Mouse (Mus musculus) testis, adult 2 months (tissue): Measurements from ENCODE around the gene Ugt1a10. TPM values are rescaled to one million over a fixed set of nuclear protein-coding genes. Genes with fewer than 3 reads are reported as not detected.
"Not testable (repeated sequence)": the region's sequence is repeated elsewhere in the genome, so short reads cannot be mapped to it uniquely, and the experiment has no call there.

Experiments used
- H3K27ac ChIP-seq: fragments of 200-500 bp; 2 replicates; pipeline ENCODE4 v1.5.1; 2012; ENCODE audit warnings: low read depth, low read length; ENCODE audit not compliant: control insufficient read depth, insufficient read depth
- H3K27me3 ChIP-seq: fragments of 200-500 bp; 2 replicates; pipeline ENCODE4 v1.6.1; 2012; ENCODE audit warnings: mild to moderate bottlenecking, low read length, moderate library complexity; ENCODE audit not compliant: control insufficient read depth, insufficient read depth
- H3K36me3 ChIP-seq: fragments of 200-500 bp; 2 replicates; pipeline ENCODE4 v1.6.1; 2012; ENCODE audit warnings: mild to moderate bottlenecking, low read length; ENCODE audit not compliant: control insufficient read depth, insufficient read depth
- H3K4me1 ChIP-seq: fragments of 200-500 bp; 2 replicates; pipeline ENCODE4 v1.6.1; 2012; ENCODE audit warnings: low read length; ENCODE audit not compliant: control insufficient read depth, insufficient read depth
- H3K4me3 ChIP-seq: fragments of 200-500 bp; 2 replicates; pipeline ENCODE4 v1.5.1; 2012; ENCODE audit warnings: low read depth, mild to moderate bottlenecking, low read length, moderate library complexity, mixed read lengths; ENCODE audit not compliant: control insufficient read depth
- CTCF ChIP-seq: fragments of 200-500 bp; IDR thresholded peaks from 2 replicates; pipeline ENCODE4 v1.5.1; 2012; ENCODE audit warnings: low read depth, mild to moderate bottlenecking, inconsistent platforms, low read length, moderate library complexity; ENCODE audit not compliant: control insufficient read depth, insufficient read depth, insufficient replicate concordance
- POLR2A ChIP-seq: fragments of 200-500 bp; IDR thresholded peaks from 2 replicates; pipeline ENCODE4 v1.6.1; 2012; ENCODE audit warnings: low read depth, mild to moderate bottlenecking, inconsistent platforms, low read length, moderate library complexity; ENCODE audit not compliant: control insufficient read depth
- polyA plus RNA-seq: library from polyadenylated mRNA; depleted of rRNA; stranded (reverse); fragments of >200 nt; gene quantifications from 2 replicates; pipeline ENCODE4 v1.2.3, GENCODE M21; 2012

Ugt1a10 gene
- polyA plus RNA-seq, 1 experiment, result not detected

DNA sequence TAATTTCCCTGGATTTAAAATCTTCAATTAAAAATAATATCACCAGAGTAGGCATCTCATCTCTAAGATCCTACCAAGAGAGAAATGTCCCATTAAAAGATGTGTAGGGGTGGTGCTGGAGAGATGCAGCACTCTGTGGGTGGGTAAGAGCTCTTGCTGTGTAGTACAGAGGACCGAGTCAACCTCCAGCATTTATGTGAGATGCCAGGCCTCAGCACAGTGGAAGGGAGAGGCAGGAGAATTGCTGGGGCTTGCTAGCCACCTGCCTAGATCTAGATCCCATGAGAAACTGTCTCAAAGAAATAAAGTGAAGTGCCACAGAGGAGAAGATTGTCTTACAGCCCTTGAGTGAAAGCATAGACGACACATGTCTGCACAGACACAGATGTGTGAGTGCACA lies 161.4 kb downstream of the Ugt1a10 start:
- H3K27me3 ChIP-seq, result no peaks in the 10 kb centered on the region
- TF ChIP-seq POLR2A, result no peak
- TF ChIP-seq CTCF, result no peak
- H3K27ac ChIP-seq, result no peak overlapping the region
- H3K4me1 ChIP-seq, result no peaks in the 10 kb centered on the region
- no peak overlapping the region for H3K4me3 ChIP-seq
- H3K36me3 ChIP-seq, result no peaks in the 10 kb centered on the region

GRCm38 (mm10) chr1:88217144-88217543 lies 162.0 kb downstream of the Ugt1a10 start:
- Histone ChIP-seq H3K27ac (no peak overlapping the region), H3K4me1 (no peaks in the 10 kb centered on the region), H3K4me3 (no peak overlapping the region), H3K36me3 (no peaks in the 10 kb centered on the region), H3K27me3 (no peaks in the 10 kb centered on the region)
- no peak for TF ChIP-seq CTCF
- TF ChIP-seq POLR2A, result no peak

- TF ChIP-seq CTCF (no peak), POLR2A (no peak)
Measured at GRCm38 (mm10) chr1:88217576-88217975, 162.4 kb downstream of the Ugt1a10 start.

GRCm38 (mm10) chr1:88218051-88218450 lies 162.9 kb downstream of the Ugt1a10 start:
- TF ChIP-seq POLR2A, result no peak
- TF ChIP-seq CTCF, result no peak
- Histone ChIP-seq H3K27ac (no peak overlapping the region), H3K36me3 (no peaks in the 10 kb centered on the region), H3K4me3 (no peak overlapping the region), H3K27me3 (no peaks in the 10 kb centered on the region), H3K4me1 (no peaks in the 10 kb centered on the region)

More at GRCm38 (mm10) chr1:88217576-88217975, 162.4 kb downstream of the Ugt1a10 start:
- no peaks in the 10 kb centered on the region for H3K27me3 ChIP-seq
- H3K4me3 ChIP-seq, result no peak overlapping the region
- H3K4me1 ChIP-seq, result no peaks in the 10 kb centered on the region
- H3K36me3 ChIP-seq, result no peaks in the 10 kb centered on the region
- H3K27ac ChIP-seq, result no peak overlapping the region

GRCm38 (mm10) chr1:88218591-88218990 lies 163.4 kb downstream of the Ugt1a10 start:
- no peaks in the 10 kb centered on the region for H3K27me3 ChIP-seq
- no peak overlapping the region for H3K4me3 ChIP-seq
- no peak overlapping the region for H3K27ac ChIP-seq

DNA sequence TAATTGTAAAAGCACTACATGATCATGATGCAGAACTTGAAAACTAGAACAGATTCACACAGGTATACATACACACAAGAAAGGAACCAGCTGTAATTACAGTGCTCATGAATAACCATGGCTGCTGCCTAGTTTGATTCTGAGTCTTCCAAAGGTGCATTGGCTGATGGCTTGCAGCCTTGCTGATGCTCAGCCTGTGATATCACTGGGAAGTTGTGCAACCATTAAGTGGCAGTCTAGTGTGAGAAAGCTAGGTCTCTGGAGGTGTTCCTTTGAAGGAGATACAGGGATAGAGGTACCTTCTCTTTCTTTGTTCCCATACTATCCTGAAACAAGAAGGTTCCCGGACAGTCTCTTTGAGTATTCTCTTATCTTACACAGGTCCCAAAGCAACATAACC lies 163.9 kb downstream of the Ugt1a10 start:
- H3K27ac ChIP-seq, result no peak overlapping the region
- H3K36me3 ChIP-seq, result no peaks in the 10 kb centered on the region
- TF ChIP-seq POLR2A, result no peak
- TF ChIP-seq CTCF, result no peak
- no peaks in the 10 kb centered on the region for H3K27me3 ChIP-seq
- no peak overlapping the region for H3K4me3 ChIP-seq
- no peaks in the 10 kb centered on the region for H3K4me1 ChIP-seq

More at GRCm38 (mm10) chr1:88218591-88218990, 163.4 kb downstream of the Ugt1a10 start:
- TF ChIP-seq POLR2A (no peak), CTCF (no peak)
- H3K4me1 ChIP-seq, result no peaks in the 10 kb centered on the region
- no peaks in the 10 kb centered on the region for H3K36me3 ChIP-seq

- Histone ChIP-seq H3K27ac (no peak overlapping the region), H3K27me3 (no peaks in the 10 kb centered on the region), H3K4me3 (no peak overlapping the region), H3K36me3 (no peaks in the 10 kb centered on the region), H3K4me1 (no peaks in the 10 kb centered on the region)
- no peak for TF ChIP-seq CTCF
- no peak for TF ChIP-seq POLR2A
Measured at GRCm38 (mm10) chr1:88220336-88220735, 165.1 kb downstream of the Ugt1a10 start.

DNA sequence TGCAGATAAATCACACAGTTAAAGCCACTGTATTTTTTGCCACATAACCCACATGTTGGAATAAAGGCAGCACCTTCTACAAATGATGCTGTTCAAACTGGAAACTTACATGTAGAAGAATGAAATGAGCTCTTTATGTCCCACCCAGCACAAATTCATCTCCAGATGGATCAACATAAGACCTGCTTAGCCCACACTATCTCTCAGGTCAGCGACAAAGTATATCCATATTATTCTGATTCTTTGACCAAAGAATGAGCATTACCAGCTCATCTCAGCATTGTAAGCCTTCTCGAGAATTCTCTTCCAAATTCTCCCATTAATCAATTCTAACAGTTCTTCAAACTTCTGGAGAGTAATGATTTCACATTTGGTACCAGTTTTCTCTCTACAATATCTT lies 167.0 kb downstream of the Ugt1a10 start:
- H3K27ac ChIP-seq, result no peak overlapping the region
- H3K27me3 ChIP-seq, result no peaks in the 10 kb centered on the region
- H3K4me1 ChIP-seq, result peaks cover 2% of the 10 kb centered on the region; the same call in 1 of the 2 replicates
- TF ChIP-seq CTCF (no peak), POLR2A (no peak)
- no peak overlapping the region for H3K4me3 ChIP-seq
- H3K36me3 ChIP-seq, result no peaks in the 10 kb centered on the region

GRCm38 (mm10) chr1:88223011-88223515 lies 167.9 kb downstream of the Ugt1a10 start:
- H3K36me3 ChIP-seq, H3K4me3 ChIP-seq: not testable (repeated sequence)

More at GRCm38 (mm10) chr1:88223011-88223515, 167.9 kb downstream of the Ugt1a10 start:
- H3K27me3 ChIP-seq, H3K4me1 ChIP-seq, H3K27ac ChIP-seq: not testable (repeated sequence)
